Mouse (Mus musculus): ENCODE results near the gene Scnn1a. TPM values are rescaled to one million over a fixed set of nuclear protein-coding genes. Genes with fewer than 3 reads are reported as not detected.
"Not testable (repeated sequence)": the region's sequence is repeated elsewhere in the genome, so short reads cannot be mapped to it uniquely, and the experiment has no call there.

Scnn1a gene
- total and polyA plus RNA-seq, 2 experiments from 2014 or later = 0.46 TPM

GRCm38 (mm10) chr6:125303242-125303641 lies 17.2 kb upstream of the Scnn1a start:
- H3K9ac ChIP-seq (replicated peaks; ENCODE audit: low read depth, low read length) = no peak overlapping the region
- H3K4me3 ChIP-seq (ENCODE audit: low read depth, low read length) = no peak overlapping the region
- no peaks in the 10 kb centered on the region for H3K9me3 ChIP-seq (replicated peaks; ENCODE audit: control insufficient read depth, low read length)
- H3K4me1 ChIP-seq (ENCODE audit: control insufficient read depth, insufficient read depth) = no peaks in the 10 kb centered on the region
- no peak overlapping the region for H3K27ac ChIP-seq (ENCODE audit: low read depth)
- no peak overlapping the region for H3K4me2 ChIP-seq (ENCODE audit: low read depth, low read length)
- no peaks in the 10 kb centered on the region for H3K27me3 ChIP-seq (ENCODE audit: control insufficient read depth, insufficient read depth, low read length)
- WGBS = 85% methylated on average over 4 of the region's 4 CpGs
- peaks cover 19% of the 10 kb centered on the region for H3K36me3 ChIP-seq (replicated peaks; ENCODE audit: control insufficient read depth, insufficient read depth, low read length)
- no peak for DNase-seq (ENCODE audit: low spot score)
- no peak for TF ChIP-seq EP300 (IDR thresholded peaks at IDR 0.05; ENCODE audit: low read depth)
- no peak for TF ChIP-seq CTCF (IDR thresholded peaks at IDR 0.05; ENCODE audit: low read depth)
- ATAC-seq (ENCODE audit: insufficient read depth, low read depth) = no peak

DNA sequence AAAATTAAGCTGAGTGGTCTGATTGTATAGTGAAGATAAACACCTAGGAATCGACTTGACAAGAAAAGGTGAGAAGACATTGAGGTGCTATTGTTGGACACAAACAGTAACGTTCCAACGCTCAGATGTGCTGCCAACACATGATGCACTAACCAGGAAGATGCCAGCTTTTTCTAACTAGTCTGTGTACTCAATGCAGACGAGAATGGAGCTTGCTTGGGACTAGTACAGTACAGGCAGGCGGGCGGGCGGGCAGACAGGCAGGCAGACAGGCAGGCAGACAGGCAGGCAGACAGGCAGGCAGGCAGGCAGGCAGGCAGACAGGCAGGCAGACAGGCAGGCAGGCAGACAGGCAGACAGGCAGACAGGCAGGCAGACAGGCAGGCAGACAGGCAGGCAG lies 16.1 kb upstream of the Scnn1a start:
- not testable (repeated sequence) for DNase-seq (ENCODE audit: low spot score); H3K4me1 ChIP-seq (ENCODE audit: control insufficient read depth, insufficient read depth); H3K27ac ChIP-seq (ENCODE audit: low read depth); H3K4me2 ChIP-seq (ENCODE audit: low read depth, low read length); H3K4me3 ChIP-seq (ENCODE audit: low read depth, low read length); H3K9ac ChIP-seq (replicated peaks; ENCODE audit: low read depth, low read length); H3K27me3 ChIP-seq (ENCODE audit: control insufficient read depth, insufficient read depth, low read length); ATAC-seq (ENCODE audit: insufficient read depth, low read depth); H3K9me3 ChIP-seq (replicated peaks; ENCODE audit: control insufficient read depth, low read length)
- WGBS = 82% methylated on average over 7 of the region's 7 CpGs
- peaks cover 29% of the 10 kb centered on the region for H3K36me3 ChIP-seq (replicated peaks; ENCODE audit: control insufficient read depth, insufficient read depth, low read length)

- Histone ChIP-seq H3K27me3 (ENCODE audit: control insufficient read depth, insufficient read depth, low read length) (no peaks in the 10 kb centered on the region), H3K4me3 (ENCODE audit: low read depth, low read length) (no peak overlapping the region), H3K4me2 (ENCODE audit: low read depth, low read length) (no peak overlapping the region), H3K9me3 (replicated peaks; ENCODE audit: control insufficient read depth, low read length) (no peaks in the 10 kb centered on the region), H3K36me3 (replicated peaks; ENCODE audit: control insufficient read depth, insufficient read depth, low read length) (peaks cover 36% of the 10 kb centered on the region), H3K9ac (replicated peaks; ENCODE audit: low read depth, low read length) (no peak overlapping the region), H3K4me1 (ENCODE audit: control insufficient read depth, insufficient read depth) (no peaks in the 10 kb centered on the region), H3K27ac (ENCODE audit: low read depth) (no peak overlapping the region)
- DNase-seq (ENCODE audit: low spot score) (no peak), ATAC-seq (ENCODE audit: insufficient read depth, low read depth) (no peak)
- 68% methylated on average over 6 of the region's 6 CpGs for WGBS
- TF ChIP-seq CTCF (IDR thresholded peaks at IDR 0.05; ENCODE audit: low read depth) = no peak
- no peak for TF ChIP-seq EP300 (IDR thresholded peaks at IDR 0.05; ENCODE audit: low read depth)
Measured at GRCm38 (mm10) chr6:125305465-125305864, 15.0 kb upstream of the Scnn1a start.

GRCm38 (mm10) chr6:125307091-125307490 lies 13.4 kb upstream of the Scnn1a start:
- no peak for DNase-seq (ENCODE audit: low spot score)
- Histone ChIP-seq H3K27ac (ENCODE audit: low read depth) (no peak overlapping the region), H3K4me3 (ENCODE audit: low read depth, low read length) (no peak overlapping the region), H3K27me3 (ENCODE audit: control insufficient read depth, insufficient read depth, low read length) (no peaks in the 10 kb centered on the region), H3K36me3 (replicated peaks; ENCODE audit: control insufficient read depth, insufficient read depth, low read length) (peaks cover 51% of the 10 kb centered on the region), H3K9me3 (replicated peaks; ENCODE audit: control insufficient read depth, low read length) (no peaks in the 10 kb centered on the region), H3K9ac (replicated peaks; ENCODE audit: low read depth, low read length) (no peak overlapping the region), H3K4me1 (ENCODE audit: control insufficient read depth, insufficient read depth) (peaks cover 5% of the 10 kb centered on the region), H3K4me2 (ENCODE audit: low read depth, low read length) (no peak overlapping the region)
- TF ChIP-seq CTCF (IDR thresholded peaks at IDR 0.05; ENCODE audit: low read depth) (no peak), EP300 (IDR thresholded peaks at IDR 0.05; ENCODE audit: low read depth) (no peak)
- 89% methylated on average over 5 of the region's 5 CpGs for WGBS
- no peak for ATAC-seq (ENCODE audit: insufficient read depth, low read depth)

- no peak for ATAC-seq (ENCODE audit: insufficient read depth, low read depth)
- peaks cover 51% of the 10 kb centered on the region for H3K36me3 ChIP-seq (replicated peaks; ENCODE audit: control insufficient read depth, insufficient read depth, low read length)
- H3K27me3 ChIP-seq (ENCODE audit: control insufficient read depth, insufficient read depth, low read length) = no peaks in the 10 kb centered on the region
Measured at GRCm38 (mm10) chr6:125308921-125309320, 11.5 kb upstream of the Scnn1a start.

GRCm38 (mm10) chr6:125309406-125309805 lies 11.1 kb upstream of the Scnn1a start:
- Histone ChIP-seq H3K27me3 (ENCODE audit: control insufficient read depth, insufficient read depth, low read length) (no peaks in the 10 kb centered on the region), H3K4me2 (ENCODE audit: low read depth, low read length) (no peak overlapping the region), H3K4me1 (ENCODE audit: control insufficient read depth, insufficient read depth) (peaks cover 21% of the 10 kb centered on the region), H3K9me3 (replicated peaks; ENCODE audit: control insufficient read depth, low read length) (no peaks in the 10 kb centered on the region), H3K36me3 (replicated peaks; ENCODE audit: control insufficient read depth, insufficient read depth, low read length) (peaks cover 51% of the 10 kb centered on the region), H3K9ac (replicated peaks; ENCODE audit: low read depth, low read length) (no peak overlapping the region), H3K4me3 (ENCODE audit: low read depth, low read length) (no peak overlapping the region), H3K27ac (ENCODE audit: low read depth) (no peak overlapping the region)
- no peak for TF ChIP-seq EP300 (IDR thresholded peaks at IDR 0.05; ENCODE audit: low read depth)
- TF ChIP-seq CTCF (IDR thresholded peaks at IDR 0.05; ENCODE audit: low read depth) = no peak
- ATAC-seq (ENCODE audit: insufficient read depth, low read depth) = no peak
- WGBS = 68% methylated on average over 5 of the region's 5 CpGs
- no peak for DNase-seq (ENCODE audit: low spot score)

More at GRCm38 (mm10) chr6:125308921-125309320, 11.5 kb upstream of the Scnn1a start:
- Histone ChIP-seq H3K4me1 (ENCODE audit: control insufficient read depth, insufficient read depth) (peaks cover 18% of the 10 kb centered on the region), H3K4me3 (ENCODE audit: low read depth, low read length) (no peak overlapping the region), H3K9me3 (replicated peaks; ENCODE audit: control insufficient read depth, low read length) (no peaks in the 10 kb centered on the region), H3K4me2 (ENCODE audit: low read depth, low read length) (no peak overlapping the region), H3K27ac (ENCODE audit: low read depth) (no peak overlapping the region), H3K9ac (replicated peaks; ENCODE audit: low read depth, low read length) (no peak overlapping the region)
- no peak for DNase-seq (ENCODE audit: low spot score)
- 35% methylated on average over 13 of the region's 13 CpGs for WGBS
- TF ChIP-seq CTCF (IDR thresholded peaks at IDR 0.05; ENCODE audit: low read depth) (no peak), EP300 (IDR thresholded peaks at IDR 0.05; ENCODE audit: low read depth) (no peak)

Measured in heart, postnatal 0 days (tissue).